Comparison of ENCODE assay signal across 8 mouse cellular contexts in the genomic region with DNA sequence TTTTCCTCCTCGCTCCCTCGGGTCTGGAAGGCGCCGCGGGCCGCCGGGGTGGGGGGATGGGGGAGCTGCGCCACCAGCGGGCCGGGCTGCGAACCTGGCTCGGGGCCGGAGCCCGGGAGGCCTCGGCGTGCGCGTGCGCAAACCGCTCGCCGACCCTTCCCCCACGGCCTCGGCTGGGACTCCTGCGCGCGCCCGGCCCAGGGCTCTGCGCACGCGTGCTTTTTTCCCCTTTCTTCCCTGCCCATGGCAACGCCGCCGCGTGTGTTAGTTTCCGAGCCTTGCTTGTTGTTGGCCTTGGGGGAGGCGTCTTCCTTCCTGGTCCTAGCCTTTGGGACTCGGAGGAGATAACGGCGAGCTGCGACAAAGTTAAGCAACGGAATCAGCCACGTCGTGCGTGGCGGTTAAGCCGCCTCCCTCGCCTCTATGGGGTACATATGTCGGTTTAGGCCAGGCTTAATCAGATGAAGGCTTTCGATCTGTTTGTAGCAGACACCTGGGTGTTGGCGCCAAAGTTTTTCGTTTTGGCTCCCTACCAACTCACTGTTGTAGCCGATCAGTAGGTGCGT. TPM values are rescaled to one million over a fixed set of nuclear protein-coding genes. Genes with fewer than 3 reads are reported as not detected.
DNase-seq lines count a peak whose midpoint lies in the region; ATAC-seq lines count a peak whose summit lies in the region.

No protein-coding gene starts in this region.

- peak; percentile 75 for ATAC-seq in hindbrain, embryonic 15.5 days (ENCODE audit: low FRiP score, low read depth)

- under 1% methylated on average over 38 of the region's 54 CpGs for WGBS in hindbrain, embryonic 15.5 days

- H3K4me3 ChIP-seq in hindbrain, embryonic 15.5 days: peak overlapping the region; percentile 60

- no peaks in the 10 kb centered on the region for H3K27me3 ChIP-seq in hindbrain, embryonic 15.5 days

- H3K27ac ChIP-seq in hindbrain, embryonic 15.5 days (replicated peaks): peak overlapping the region; percentile 99

- H3K36me3 ChIP-seq in hindbrain, embryonic 15.5 days: no peaks in the 10 kb centered on the region

- peak overlapping the region; percentile 75 for H3K4me2 ChIP-seq in hindbrain, embryonic 15.5 days

- H3K9ac ChIP-seq in hindbrain, embryonic 15.5 days: peak overlapping the region; percentile 81

- DNase-seq in WW6 (ENCODE audit: low read depth, low spot score): peak; percentile 68
- peak; percentile 86 to 90 for DNase-seq in cerebellum, postnatal 36 days
- peak; percentile 89 to 90 for DNase-seq in frontal cortex, postnatal 36 days (ENCODE audit: low spot score in 2 of 2)
- peak; percentile 90 to 91 for DNase-seq in layer of hippocampus, postnatal 36 days
- peak; percentile 92 for DNase-seq in lung, postnatal 25 days (ENCODE audit: low spot score)
- DNase-seq in retina, adult 2 months (ENCODE audit: low read depth, low spot score): peak; percentile 37
- DNase-seq in thymus, postnatal 25 days: peak; percentile 91

- peaks cover 30% of the 10 kb centered on the region for H3K4me1 ChIP-seq in hindbrain, embryonic 15.5 days (replicated peaks)

- no peaks in the 10 kb centered on the region for H3K9me3 ChIP-seq in hindbrain, embryonic 15.5 days

RNA-seq across cellular contexts. Expression of a gene that starts 0.6 kb away (rescaled TPM):
- polyA plus RNA-seq in hindbrain, embryonic 15.5 days (2015; fragmentation: Nextera tagmentation; extraction: Ambion mirVana): 102 and 108 TPM in 2 replicates
- 100 to 1,000 TPM; 118 to 136 TPM for total RNA-seq in layer of hippocampus, postnatal 36 days (2021)

RNA-seq across cellular contexts. Expression of a gene that starts 34.8 kb away (rescaled TPM):
- 0.52 and 0.83 TPM in 2 replicates for polyA plus RNA-seq in hindbrain, embryonic 15.5 days (2015; fragmentation: Nextera tagmentation; extraction: Ambion mirVana)
- under 1 TPM; 0.62 to 0.99 TPM for total RNA-seq in layer of hippocampus, postnatal 36 days (2021)

Comparison
In these comparisons a context has a peak if more than half of its experiments do, and no peak if none do; other contexts are left out.
1. Peak in every context shown above with its lines: DNase-seq, ATAC-seq, H3K4me3 ChIP-seq and H3K27ac ChIP-seq.
2. DNase-seq: peak in every context shown above with its lines; median percentile 92 in lung, postnatal 25 days; 91 in thymus, postnatal 25 days; 90 in layer of hippocampus, postnatal 36 days; 90 in frontal cortex, postnatal 36 days; 88 in cerebellum, postnatal 36 days; 68 in WW6; 37 in retina, adult 2 months.